Mouse (Mus musculus): ENCODE measurements around the gene Gm765.

DNA sequence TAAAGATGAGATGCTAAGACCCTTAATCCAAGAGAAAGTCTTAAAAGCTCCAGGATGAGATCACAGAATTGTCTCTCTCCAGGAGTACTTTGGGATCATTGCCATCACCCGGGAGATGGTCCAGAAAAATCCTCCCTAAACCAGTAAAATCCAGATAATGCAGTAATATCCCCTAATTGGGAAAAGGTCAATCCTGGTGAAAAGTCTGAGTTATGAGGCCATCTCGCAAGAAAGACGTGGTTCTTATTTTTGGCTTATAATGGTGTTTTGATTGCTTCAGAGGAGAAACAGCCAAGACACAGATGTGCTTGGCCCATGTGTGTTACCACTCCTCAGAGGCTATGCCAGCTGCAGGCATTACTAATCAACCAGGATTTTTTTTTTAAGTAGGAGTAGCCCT, 34.9 kb downstream of the Gm765 start:
- TF ChIP-seq CTCF (conservative IDR thresholded peaks at IDR 0.05; ENCODE audit: low read length) (no peak), POU5F1 (IDR thresholded peaks at IDR 0.05; ENCODE audit: borderline replicate concordance, low read length) (no peak)
